Mouse (Mus musculus): ENCODE results near the gene Car9.
"Not testable (repeated sequence)": the region's sequence is repeated elsewhere in the genome, so short reads cannot be mapped to it uniquely, and the experiment has no call there.

Car9 gene

DNA sequence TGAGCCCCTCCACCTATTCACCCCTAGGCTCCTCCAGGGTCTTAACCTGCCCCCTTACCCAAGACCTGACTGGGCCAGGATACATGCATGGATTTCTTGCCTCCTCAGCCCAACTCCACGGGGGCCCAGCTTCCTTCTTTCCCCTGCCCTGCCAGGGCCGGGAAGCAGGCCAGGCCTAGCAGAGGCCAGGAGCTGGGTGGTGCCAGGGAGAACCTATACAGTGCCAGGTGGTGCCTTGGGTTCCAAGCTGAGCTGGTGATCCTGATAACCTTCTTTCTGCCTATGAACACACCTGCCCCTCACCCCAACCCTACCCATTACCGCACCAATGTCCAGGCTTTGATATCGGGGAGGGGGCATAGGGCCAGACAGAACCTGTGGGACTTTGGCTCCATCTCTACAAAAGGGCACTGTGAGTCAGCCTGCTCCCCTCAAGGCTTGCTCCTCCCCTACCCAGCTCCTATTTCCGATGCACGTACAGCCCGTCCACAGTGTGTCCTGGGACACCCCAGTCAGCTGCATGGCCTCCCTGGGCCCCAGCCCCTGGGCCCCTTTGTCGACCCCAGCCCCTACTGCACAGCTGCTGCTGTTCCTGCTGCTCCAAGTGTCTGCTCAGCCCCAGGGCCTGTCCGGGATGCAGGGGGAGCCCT, at the start of gene Car9:
TSS of gene Car9 (plus strand) at position 431 of the 650 bp plus-strand sequence.
- no peak for DNase-seq (ENCODE audit: low spot score)

GRCm38 (mm10) chr4:43457124-43457523, 49.6 kb upstream of the Car9 start:
- DNase-seq (ENCODE audit: low spot score), result no peak

- DNase-seq (ENCODE audit: low spot score), result no peak
Observed at GRCm38 (mm10) chr4:43463102-43463501, 43.7 kb upstream of the Car9 start.

GRCm38 (mm10) chr4:43465935-43466334, 40.8 kb upstream of the Car9 start:
- no peak for DNase-seq (ENCODE audit: low spot score)

GRCm38 (mm10) chr4:43466872-43467271, 39.9 kb upstream of the Car9 start:
- no peak for DNase-seq (ENCODE audit: low spot score)

DNA sequence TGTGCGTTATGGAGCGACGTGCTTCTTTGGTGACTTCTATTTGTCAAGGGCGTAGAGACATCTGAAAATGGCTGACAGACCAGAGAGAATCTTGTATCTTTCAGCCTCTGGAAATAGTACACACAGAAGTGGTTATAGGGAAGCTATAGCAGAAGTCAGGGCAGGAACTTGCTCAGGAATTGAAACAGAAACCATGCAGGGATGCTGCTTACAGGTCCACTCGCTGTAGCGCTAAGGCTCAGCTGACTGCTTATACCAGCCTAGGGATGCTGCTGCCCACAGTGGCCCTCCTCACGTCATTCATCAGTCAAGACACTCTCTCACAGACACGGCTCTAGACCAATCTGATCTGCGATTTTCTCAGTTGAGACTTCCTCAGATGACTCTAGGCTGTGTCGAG, 36.5 kb upstream of the Car9 start:
- DNase-seq (ENCODE audit: low spot score), result no peak

DNA sequence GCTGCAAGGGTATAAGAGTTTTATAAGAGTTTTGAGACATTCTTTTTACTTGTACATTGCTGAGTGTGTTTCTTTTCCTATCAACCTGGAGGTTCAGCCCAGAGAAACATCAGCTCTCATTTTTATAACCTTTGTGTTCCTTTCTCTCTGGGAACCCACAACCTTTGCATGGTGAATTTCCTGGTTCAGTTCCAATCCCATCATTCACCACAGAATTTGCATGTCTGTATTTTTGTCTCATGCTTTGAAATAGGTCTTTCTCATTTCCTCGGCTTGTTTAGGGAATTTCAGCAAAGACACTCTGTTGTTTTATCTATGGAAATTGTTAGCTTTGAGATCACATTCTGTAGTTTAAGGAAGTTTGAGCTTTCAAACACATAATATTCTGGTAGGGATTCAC, 33.1 kb upstream of the Car9 start:
- DNase-seq (ENCODE audit: low spot score), result no peak

DNA sequence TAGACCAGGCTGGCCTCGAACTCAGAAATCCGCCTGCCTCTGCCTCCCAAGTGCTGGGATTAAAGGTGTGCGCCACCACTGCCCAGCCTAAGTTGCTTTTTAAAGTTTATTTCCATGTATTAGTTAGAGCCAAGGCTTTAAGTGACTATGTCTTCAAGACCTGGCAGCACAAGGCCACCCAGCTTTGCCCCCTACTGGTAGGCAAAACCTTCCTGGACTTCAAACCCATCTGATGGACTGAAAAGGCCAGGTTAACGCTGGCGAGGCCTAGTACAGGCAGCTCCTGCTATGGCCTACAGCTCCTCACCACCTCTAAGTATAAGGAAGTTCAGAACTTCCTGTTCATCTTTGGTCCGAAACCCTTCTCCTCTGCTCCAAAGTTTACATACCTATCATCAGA, 30.2 kb upstream of the Car9 start:
- no peak for DNase-seq (ENCODE audit: low spot score)

DNA sequence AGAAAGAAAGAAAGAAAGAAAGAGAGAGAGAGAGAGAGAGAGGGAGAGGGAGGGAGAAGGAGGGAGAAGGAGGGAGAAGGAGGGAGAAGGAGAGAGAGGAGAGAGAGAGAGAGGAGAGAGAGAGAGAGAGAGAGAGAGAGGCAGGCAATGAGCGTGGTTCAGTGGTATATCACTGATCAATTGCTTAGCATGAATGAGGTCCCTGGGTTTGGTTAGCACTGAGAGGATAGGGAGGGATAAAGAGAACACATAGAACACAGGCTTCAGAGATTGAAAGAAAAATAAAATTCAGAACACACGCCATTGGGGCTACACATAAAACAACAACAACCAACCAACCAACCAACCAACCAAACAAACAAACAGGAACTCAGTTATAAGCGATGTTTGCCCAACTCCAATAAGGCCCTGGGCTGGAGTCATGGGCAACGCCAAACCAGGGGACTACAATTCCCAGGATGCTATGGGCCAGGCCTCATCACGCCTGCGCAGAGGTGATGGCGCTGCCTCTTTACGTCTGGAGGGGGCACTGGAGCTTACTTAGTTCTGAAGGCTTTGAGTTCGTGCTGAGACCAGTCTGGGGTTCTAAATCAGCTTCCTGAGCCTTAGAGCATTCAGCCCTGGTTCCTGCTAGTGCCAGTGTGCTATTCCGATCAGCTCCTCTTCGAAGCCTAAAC, 28.8 kb upstream of the Car9 start:
- DNase-seq (ENCODE audit: low spot score), result peak; percentile 80

DNA sequence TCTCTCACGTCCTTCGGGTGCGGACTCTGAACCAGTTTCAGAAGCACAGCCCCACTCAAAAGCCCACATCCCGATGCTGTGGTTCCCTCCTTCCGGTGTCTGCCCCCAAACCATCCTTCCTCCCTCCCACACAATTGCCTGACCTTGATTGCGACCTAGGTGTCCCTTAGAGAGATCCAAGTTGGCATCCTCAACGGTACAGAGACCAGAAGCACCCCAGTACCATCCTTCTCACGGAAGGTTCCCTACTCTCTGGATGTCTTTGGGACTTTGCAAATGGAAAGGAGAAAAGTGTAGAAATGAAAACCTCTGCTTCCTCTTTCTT, 28.3 kb upstream of the Car9 start:
- DNase-seq (ENCODE audit: low spot score), result no peak

DNA sequence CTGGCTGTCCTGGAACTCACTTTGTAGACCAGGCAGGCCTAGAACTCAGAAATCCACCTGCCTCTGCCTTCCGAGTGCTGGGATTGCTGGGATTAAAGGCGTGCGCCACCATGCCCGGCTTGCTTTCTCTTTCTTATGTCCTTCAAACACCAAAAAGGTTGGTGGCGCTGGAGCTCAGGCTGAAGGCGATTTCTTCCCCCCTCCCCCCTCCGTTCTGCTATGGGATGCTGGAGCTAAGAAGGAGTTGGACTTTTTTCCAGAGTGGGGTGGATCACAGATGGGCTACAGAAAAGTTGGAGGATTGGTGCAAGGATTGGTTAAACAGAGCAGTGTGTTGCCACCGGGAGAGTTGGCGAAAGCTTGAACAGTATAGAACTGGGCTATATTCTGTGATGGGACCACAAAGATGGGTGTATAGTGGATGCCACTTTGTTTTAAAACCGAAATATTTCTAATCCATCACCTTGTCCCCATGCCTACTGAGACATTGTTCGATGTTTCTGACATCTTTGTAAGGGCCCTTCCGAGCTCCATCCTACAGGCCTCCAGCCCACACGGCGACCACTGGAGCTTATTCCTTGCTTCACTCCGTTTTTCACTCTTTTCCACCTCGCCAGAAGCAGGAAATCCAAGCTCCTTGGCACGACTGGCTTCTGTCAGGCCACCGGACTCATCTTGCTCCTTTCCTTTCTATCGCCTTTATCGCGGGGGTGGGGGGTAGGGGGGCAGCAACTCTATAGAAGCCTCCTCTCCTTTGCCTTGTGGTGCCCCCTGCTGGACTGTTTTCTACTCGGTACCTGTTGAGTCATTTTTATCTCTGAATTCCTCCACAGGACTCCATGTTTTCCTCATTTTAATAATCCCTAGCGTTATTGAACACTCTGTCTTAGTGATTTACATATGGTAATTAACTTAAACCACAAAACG, 27.6 kb upstream of the Car9 start:
- DNase-seq (ENCODE audit: low spot score), result peak; percentile 50

DNA sequence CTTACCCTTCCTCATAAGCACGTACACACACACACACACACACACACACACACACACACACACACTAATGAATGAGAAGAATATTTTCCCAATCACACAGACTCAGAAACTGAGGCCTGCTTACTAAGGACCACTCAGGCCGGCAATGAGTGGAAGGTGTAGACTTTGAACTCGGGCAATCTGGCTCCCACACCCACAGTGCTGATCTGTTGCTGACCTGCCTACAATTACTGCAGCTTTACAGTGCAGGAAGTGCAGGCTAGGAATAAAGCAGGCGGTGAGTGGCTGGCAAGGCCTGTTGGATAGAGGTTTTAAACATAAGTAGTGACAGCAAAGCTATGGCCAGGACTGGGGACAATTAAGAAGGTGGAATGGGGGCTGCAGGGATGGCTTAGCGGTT, 25.8 kb upstream of the Car9 start:
- DNase-seq (ENCODE audit: low spot score), result no peak

GRCm38 (mm10) chr4:43481894-43482456, 24.8 kb upstream of the Car9 start:
- DNase-seq (ENCODE audit: low spot score), result no peak

GRCm38 (mm10) chr4:43482591-43482990, 24.2 kb upstream of the Car9 start:
- no peak for DNase-seq (ENCODE audit: low spot score)

- DNase-seq (ENCODE audit: low spot score), result no peak
Observed at GRCm38 (mm10) chr4:43483535-43484091, 23.2 kb upstream of the Car9 start, which contains the start of gene Sit1. Gene Sit1 (minus strand): TSS chr4:43483734.

DNA sequence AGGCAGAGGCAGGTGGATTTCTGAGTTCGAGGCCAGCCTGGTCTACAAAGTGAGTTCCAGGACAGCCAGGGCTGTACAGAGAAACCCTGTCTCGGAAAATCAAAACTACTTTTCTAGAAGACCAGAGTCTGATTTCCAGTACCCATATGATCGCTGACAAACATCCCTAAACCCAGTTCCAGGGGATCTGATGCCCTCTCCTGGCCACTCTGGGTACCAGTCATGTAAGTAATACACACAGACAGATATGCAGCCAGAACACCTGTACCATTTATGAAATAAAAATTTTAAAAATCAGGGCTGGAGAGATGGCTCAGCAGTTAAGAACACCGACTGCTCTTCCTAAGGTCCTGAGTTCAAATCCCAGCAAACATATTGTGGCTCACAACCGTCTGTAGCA, 21.1 kb upstream of the Car9 start:
- DNase-seq (ENCODE audit: low spot score), result not testable (repeated sequence)

DNA sequence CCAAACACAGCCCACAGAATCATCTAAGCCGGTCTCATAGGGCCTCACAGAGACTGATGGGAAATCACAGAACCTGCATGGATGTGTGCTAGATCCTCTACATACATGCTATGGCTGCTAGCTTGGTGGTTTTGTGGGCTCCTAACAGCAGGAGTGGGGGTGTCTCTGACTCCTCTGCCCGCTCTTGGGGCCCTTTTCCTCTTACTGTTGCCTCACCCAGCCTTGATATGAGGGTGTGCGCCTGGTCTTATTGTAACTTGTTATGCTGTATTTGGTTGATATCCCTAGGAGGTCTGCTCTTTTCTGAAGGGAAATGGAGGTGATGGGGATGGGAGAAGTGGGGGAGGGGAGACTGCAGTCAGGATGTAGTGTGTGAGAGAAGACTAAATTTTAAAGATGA, 17.2 kb upstream of the Car9 start:
- no peak for DNase-seq (ENCODE audit: low spot score)

DNA sequence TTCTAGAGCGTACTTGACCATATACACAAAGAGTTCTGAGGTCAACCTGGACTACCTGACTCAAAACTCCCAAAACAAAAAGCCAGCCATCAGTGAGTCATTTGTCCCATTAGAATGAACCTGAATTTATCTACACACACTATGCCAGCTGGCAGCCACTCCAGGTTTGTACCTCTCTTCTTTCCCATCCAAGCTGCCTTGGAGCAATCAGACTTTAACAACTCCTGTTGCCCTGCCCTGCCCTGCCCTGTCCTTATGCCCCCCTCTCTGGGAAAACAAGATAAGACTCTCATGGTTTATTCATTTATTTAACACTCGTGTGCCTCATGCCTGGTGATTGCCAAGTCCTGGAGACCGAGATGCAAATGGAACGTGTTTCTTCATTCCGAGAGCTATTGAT, 16.0 kb upstream of the Car9 start:
- no peak for DNase-seq (ENCODE audit: low spot score)

DNA sequence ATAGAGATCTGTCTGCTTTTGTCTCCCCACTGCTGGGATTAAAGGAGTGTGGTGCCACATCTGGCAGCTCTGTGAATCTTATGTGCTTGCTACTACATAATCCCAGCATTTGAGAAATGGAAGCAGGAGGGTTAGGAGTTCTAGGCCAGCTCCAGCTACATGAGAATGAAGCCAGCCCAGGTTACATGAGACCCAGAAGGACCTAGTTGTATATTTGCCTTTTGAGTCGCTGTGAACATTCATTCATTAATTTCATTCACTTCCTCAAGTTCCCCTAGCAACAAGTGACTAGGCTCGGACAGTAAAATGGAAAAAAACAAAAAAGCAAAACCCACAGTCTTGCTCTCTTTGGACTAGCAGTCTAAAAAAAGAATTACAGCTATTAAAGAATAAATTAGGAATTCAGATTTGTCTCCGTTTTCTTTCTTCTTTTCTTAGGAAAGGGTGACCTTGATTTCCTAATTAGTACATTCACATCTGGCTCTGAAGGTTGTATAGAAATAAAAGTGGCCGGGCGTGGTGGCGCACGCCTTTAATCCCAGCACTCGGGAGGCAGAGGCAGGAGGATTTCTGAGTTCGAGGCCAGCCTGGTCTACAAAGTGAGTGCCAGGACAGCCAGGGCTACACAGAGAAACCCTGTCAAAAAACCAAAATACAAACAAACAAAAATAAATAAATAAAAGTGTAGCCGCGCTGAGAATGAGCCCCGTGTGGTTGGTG, 14.5 kb upstream of the Car9 start:
- DNase-seq (ENCODE audit: low spot score), result no peak

DNA sequence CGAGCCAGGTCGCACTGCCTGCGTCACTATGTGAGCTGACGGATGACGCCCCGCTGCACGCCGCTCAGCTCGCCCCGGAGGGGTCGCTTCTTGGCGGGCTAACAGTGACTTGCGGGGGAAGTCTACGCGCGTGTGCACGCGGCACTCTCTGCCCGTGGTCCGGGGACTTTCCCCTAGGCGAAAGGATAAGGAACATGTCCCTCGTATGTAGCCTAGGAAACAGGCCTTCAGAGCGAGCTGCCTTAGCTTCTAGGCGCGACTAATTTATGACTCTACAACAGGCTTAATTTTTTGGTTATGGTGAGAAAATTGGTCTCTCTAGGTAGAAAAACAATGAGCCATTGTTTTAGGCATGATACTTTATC, 14.0 kb upstream of the Car9 start, which contains the start of gene Ccdc107:
TSS of gene Ccdc107 (plus strand) at position 80 of the 365 bp plus-strand sequence.
- peak; percentile 95 for DNase-seq (ENCODE audit: low spot score)

DNA sequence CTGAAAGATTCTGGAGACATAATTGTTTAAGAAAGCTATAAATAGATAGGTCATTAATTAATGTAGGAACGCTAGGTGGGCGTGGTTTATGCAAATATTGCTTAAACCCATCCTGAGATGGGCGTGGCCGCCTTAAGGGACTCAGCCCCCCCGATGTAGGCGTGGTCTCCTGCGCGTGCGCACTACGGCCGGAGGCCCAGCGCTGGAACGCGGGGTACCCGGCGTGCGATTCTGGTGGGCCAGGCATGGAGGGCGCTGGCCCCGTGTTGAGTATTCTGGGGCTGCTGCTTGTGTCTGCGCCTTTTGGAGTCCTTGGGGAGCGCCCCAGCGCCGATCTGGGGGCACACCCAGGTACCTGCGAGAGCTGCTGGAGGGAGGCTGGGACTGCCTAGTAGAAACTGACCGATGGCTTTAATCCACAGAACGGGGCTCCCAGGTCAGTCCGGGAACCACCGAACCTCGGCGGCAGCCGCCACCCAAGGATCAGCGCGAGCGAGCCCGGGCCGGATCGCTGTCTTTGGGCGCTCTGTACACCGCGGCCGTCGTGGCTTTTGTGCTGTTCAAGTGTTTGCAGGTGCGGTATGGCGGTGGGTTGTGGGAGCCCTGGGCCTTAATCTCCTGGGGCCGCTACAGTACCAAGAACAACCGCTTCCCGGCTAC, 13.4 kb upstream of the Car9 start:
- peak; percentile 96 for DNase-seq (ENCODE audit: low spot score)

All from yolk sac, embryonic 10.5 days (tissue).